ENCODE assay signal across 8 mouse cellular contexts in genomic region chr5:139325395-139325966, GRCm38 (mm10). TPM values are rescaled to one million over a fixed set of nuclear protein-coding genes. Genes with fewer than 3 reads are reported as not detected.
DNase-seq lines count a peak whose midpoint lies in the region; ATAC-seq and TF ChIP-seq lines count a peak whose summit lies in the region.

Gene Adap1 (minus strand): TSS chr5:139325622.

- H3K4me3 ChIP-seq in kidney, embryonic 15.5 days (replicated peaks): peak within 1 kb of the TSS; percentile 66
- H3K4me3 ChIP-seq in limb, embryonic 15.5 days: peak within 1 kb of the TSS; percentile 57
- H3K4me3 ChIP-seq in midbrain, postnatal 0 days (ENCODE audit: low read depth, low read length): peak within 1 kb of the TSS; percentile 91
- H3K4me3 ChIP-seq in stomach, embryonic 15.5 days (replicated peaks): peak within 1 kb of the TSS; percentile 58

- peak within 1 kb of the TSS; percentile 69 for H3K9ac ChIP-seq in kidney, embryonic 15.5 days
- H3K9ac ChIP-seq in limb, embryonic 15.5 days: peak within 1 kb of the TSS; percentile 59
- H3K9ac ChIP-seq in midbrain, postnatal 0 days (replicated peaks; ENCODE audit: low read length, poor library complexity, severe bottlenecking): peak within 1 kb of the TSS; percentile 95
- H3K9ac ChIP-seq in stomach, embryonic 15.5 days: peak within 1 kb of the TSS; percentile 40

- 3% methylated on average over 61 of the region's 61 CpGs for WGBS in kidney, embryonic 15.5 days
- WGBS in limb, embryonic 15.5 days: 3% methylated on average over 46 of the region's 61 CpGs
- WGBS in midbrain, postnatal 0 days: 2% methylated on average over 57 of the region's 61 CpGs
- whole genome bisulfite sequencing in stomach, embryonic 15.5 days: 2% methylated on average over 61 of the region's 61 CpGs

- H3K27me3 ChIP-seq in kidney, embryonic 15.5 days: peaks cover 43% of the 10 kb centered on the region
- peaks cover 50% of the 10 kb centered on the region for H3K27me3 ChIP-seq in limb, embryonic 15.5 days
- H3K27me3 ChIP-seq in midbrain, postnatal 0 days (ENCODE audit: insufficient read depth, low read length): no peaks in the 10 kb centered on the region
- H3K27me3 ChIP-seq in stomach, embryonic 15.5 days (replicated peaks): peaks cover 14% of the 10 kb centered on the region

- H3K4me1 ChIP-seq in kidney, embryonic 15.5 days: peaks cover 25% of the 10 kb centered on the region
- H3K4me1 ChIP-seq in limb, embryonic 15.5 days: peaks cover 24% of the 10 kb centered on the region
- peaks cover 5% of the 10 kb centered on the region for H3K4me1 ChIP-seq in midbrain, postnatal 0 days (ENCODE audit: insufficient read depth, low read length)
- peaks cover 19% of the 10 kb centered on the region for H3K4me1 ChIP-seq in stomach, embryonic 15.5 days

- TF ChIP-seq CTCF in midbrain, postnatal 0 days (IDR thresholded peaks at IDR 0.05): peak; percentile 25; the same call in 1 of the 2 replicates

- peak within 1 kb of the TSS; percentile 99 for H3K4me2 ChIP-seq in kidney, embryonic 15.5 days
- peak within 1 kb of the TSS; percentile 98 for H3K4me2 ChIP-seq in limb, embryonic 15.5 days
- H3K4me2 ChIP-seq in midbrain, postnatal 0 days (ENCODE audit: low read depth, low read length, poor library complexity, severe bottlenecking): peak within 1 kb of the TSS; percentile 80
- peak within 1 kb of the TSS; percentile 92 for H3K4me2 ChIP-seq in stomach, embryonic 15.5 days

- peak; percentile 26 for ATAC-seq in granulocyte monocyte progenitor cell, adult 5-6 weeks (replicated peaks; ENCODE audit: poor library complexity, severe bottlenecking)
- peak; percentile 74 for ATAC-seq in kidney, embryonic 15.5 days (replicated peaks; ENCODE audit: low FRiP score)
- ATAC-seq in limb, embryonic 15.5 days (ENCODE audit: insufficient number of reproducible peaks, low FRiP score, low TSS enrichment, low read depth): peak; percentile 59; the same call in 1 of the 2 replicates
- peak; percentile 67 for ATAC-seq in midbrain, postnatal 0 days (ENCODE audit: low FRiP score)
- ATAC-seq in stomach, embryonic 15.5 days (ENCODE audit: insufficient read depth, low FRiP score, low read depth): peak; percentile 77

- peak; percentile 70 for DNase-seq in kidney, adult 18-20 months
- DNase-seq in kidney, adult 8-10 months: no peak
- peak; percentile 68 to 77 for DNase-seq in cerebellum, postnatal 36 days
- peak; percentile 64 for DNase-seq in midbrain, postnatal 0 days (ENCODE audit: low spot score)

- H3K9me3 ChIP-seq in kidney, embryonic 15.5 days (replicated peaks): no peaks in the 10 kb centered on the region
- no peaks in the 10 kb centered on the region for H3K9me3 ChIP-seq in limb, embryonic 15.5 days
- H3K9me3 ChIP-seq in midbrain, postnatal 0 days (ENCODE audit: low read length): no peaks in the 10 kb centered on the region
- no peaks in the 10 kb centered on the region for H3K9me3 ChIP-seq in stomach, embryonic 15.5 days

- H3K36me3 ChIP-seq in kidney, embryonic 15.5 days: no peaks in the 10 kb centered on the region
- no peaks in the 10 kb centered on the region for H3K36me3 ChIP-seq in limb, embryonic 15.5 days
- no peaks in the 10 kb centered on the region; the same call in 1 of the 2 replicates for H3K36me3 ChIP-seq in midbrain, postnatal 0 days (ENCODE audit: insufficient read depth, low read length)
- H3K36me3 ChIP-seq in stomach, embryonic 15.5 days: no peaks in the 10 kb centered on the region

- H3K27ac ChIP-seq in kidney, embryonic 15.5 days: no peak within 1 kb of the TSS
- no peak within 1 kb of the TSS for H3K27ac ChIP-seq in limb, embryonic 15.5 days
- H3K27ac ChIP-seq in midbrain, postnatal 0 days (ENCODE audit: low read depth, low read length): peak within 1 kb of the TSS; percentile 85
- H3K27ac ChIP-seq in stomach, embryonic 15.5 days: no peak within 1 kb of the TSS; the same call in 1 of the 2 replicates

RNA-seq across cellular contexts. Expression of gene Adap1, which starts in this region (rescaled TPM):
- total RNA-seq in granulocyte monocyte progenitor cell, adult 5-6 weeks (2014; fragmentation: Nextera tagmentation): 46.5 and 63.5 TPM in 2 replicates
- total RNA-seq in granulocyte monocyte progenitor cell, adult 5-6 weeks (2017): 39.4 and 53.9 TPM in 2 replicates
- 2.1 and 2.2 TPM in 2 replicates for polyA plus RNA-seq in kidney, embryonic 15.5 days (2015; fragmentation: Nextera tagmentation; extraction: Ambion mirVana)
- 3.2 and 4.1 TPM in 2 replicates for polyA plus RNA-seq in limb, embryonic 15.5 days (2015; fragmentation: Nextera tagmentation; extraction: Ambion mirVana)
- 234 and 253 TPM in 2 replicates for total RNA-seq in midbrain, postnatal 0 days (2014; rRNA removed)
- polyA plus RNA-seq in midbrain, postnatal 0 days (2015; fragmentation: Nextera tagmentation; extraction: Ambion mirVana): 141 and 152 TPM in 2 replicates
- 12.3 and 13.0 TPM in 2 replicates for polyA plus RNA-seq in stomach, embryonic 15.5 days (2015; fragmentation: Nextera tagmentation; extraction: Ambion mirVana)

Comparison
In these comparisons a context has a peak if more than half of its experiments do, and no peak if none do; other contexts are left out.
1. RNA of gene Adap1 (polyA plus RNA-seq): 141 to 152 TPM in midbrain, postnatal 0 days; 12.3 to 13.0 TPM in stomach, embryonic 15.5 days, 3.2 to 4.1 TPM in limb, embryonic 15.5 days and 2.1 to 2.2 TPM in kidney, embryonic 15.5 days; every median in the first group is over 10 times any median in the second.
2. DNase-seq: peak in kidney, adult 18-20 months (single experiment), cerebellum, postnatal 36 days (2 of 2) and midbrain, postnatal 0 days (single experiment); none in kidney, adult 8-10 months (0 of 2).
3. ATAC-seq: peak in every context shown above with its lines; median percentile 77 in stomach, embryonic 15.5 days; 74 in kidney, embryonic 15.5 days; 67 in midbrain, postnatal 0 days; 59 in limb, embryonic 15.5 days; 26 in granulocyte monocyte progenitor cell, adult 5-6 weeks.
4. H3K9ac ChIP-seq: peak in every context shown above with its lines; median percentile 95 in midbrain, postnatal 0 days; 69 in kidney, embryonic 15.5 days; 59 in limb, embryonic 15.5 days; 40 in stomach, embryonic 15.5 days.
5. Peak in every context shown above with its lines, with median percentiles within 50 percentile points of each other: H3K4me2 ChIP-seq and H3K4me3 ChIP-seq.